Mouse (Mus musculus): ENCODE results near the gene Gm8914. TPM values are rescaled to one million over a fixed set of nuclear protein-coding genes. Genes with fewer than 3 reads are reported as not detected.

Gm8914 gene
- not detected in 2 replicates for polyA plus RNA-seq (2012; rRNA removed; ENCODE audit: low replicate concordance)

GRCm38 (mm10) chrX:91479826-91480225 lies at the start of gene Gm8914:
Gene Gm8914, plus strand, starts transcription at chrX:91480126.

Other genes with a start within 250 kb of the Gm8914 start
- not detected in 2 replicates for gene Mageb2, start 148.4 kb upstream of the Gm8914 start, polyA plus RNA-seq (2012; rRNA removed; ENCODE audit: low replicate concordance)
- gene Gm5072, start 87.6 kb upstream of the Gm8914 start, polyA plus RNA-seq (2012; rRNA removed; ENCODE audit: low replicate concordance), result not detected in 2 replicates
- gene 1700084M14Rik, start 95.8 kb downstream of the Gm8914 start, polyA plus RNA-seq (2012; rRNA removed; ENCODE audit: low replicate concordance), result not detected in 2 replicates
- gene Gm14781, start 152.1 kb downstream of the Gm8914 start, polyA plus RNA-seq (2012; rRNA removed; ENCODE audit: low replicate concordance), result not detected in 2 replicates

Measured in mammary gland, adult 2 months (tissue).